10 mouse cellular contexts compared by ENCODE assay signal in the genomic region with DNA sequence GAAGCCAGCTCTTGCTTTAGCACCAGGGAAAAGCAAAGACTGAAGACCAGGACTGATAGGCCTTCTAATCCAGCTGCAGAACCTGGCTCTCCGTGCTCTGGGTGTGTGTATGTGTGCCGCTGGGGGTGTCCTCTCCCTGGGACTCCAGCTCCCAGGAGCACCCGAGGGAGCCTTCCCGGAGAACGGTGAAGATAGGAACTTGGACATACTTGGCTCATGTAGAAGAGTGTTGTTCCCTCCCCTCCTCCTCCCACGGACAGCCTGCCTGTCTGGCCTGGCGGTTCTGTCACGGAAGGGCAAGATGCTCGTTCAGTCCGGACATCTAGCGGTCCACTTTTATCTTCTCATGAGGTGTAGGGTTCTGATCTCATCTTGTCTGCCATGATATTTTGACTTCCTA.
DNase-seq lines count a peak whose midpoint lies in the region; ATAC-seq and TF ChIP-seq lines count a peak whose summit lies in the region.
"Had no signal": no experiment of that assay in that cellular context is flagged by ENCODE, and none has a peak within 500 bp of the region (broad histone marks: within the 10 kb centered on the region; RNA-seq: fewer than 3 reads in every experiment).

No protein-coding gene starts in this region.

- H3K4me3 ChIP-seq in forebrain, embryonic 10.5 days, result no peak overlapping the region
- H3K4me3 ChIP-seq in forebrain, embryonic 14.5 days (ENCODE audit: low read depth, low read length), result no peak overlapping the region
- no peak overlapping the region for H3K4me3 ChIP-seq in intestine, embryonic 16.5 days (ENCODE audit: low read length)
- no peak overlapping the region for H3K4me3 ChIP-seq in intestine, embryonic 15.5 days (replicated peaks)
- H3K4me3 ChIP-seq in left cerebral cortex, adult 2 months, result no peak overlapping the region; the same call in 1 of the 2 replicates

- no peak overlapping the region for H3K4me2 ChIP-seq in forebrain, embryonic 14.5 days (ENCODE audit: low read length)
- no peak overlapping the region for H3K4me2 ChIP-seq in intestine, embryonic 16.5 days (ENCODE audit: low read depth, low read length)
- H3K4me2 ChIP-seq in intestine, embryonic 15.5 days (replicated peaks), result no peak overlapping the region

- peaks cover 54% of the 10 kb centered on the region for H3K27me3 ChIP-seq in forebrain, embryonic 10.5 days (ENCODE audit: poor library complexity, severe bottlenecking)
- H3K27me3 ChIP-seq in forebrain, embryonic 14.5 days (replicated peaks; ENCODE audit: control insufficient read depth, insufficient read depth, low read length), result no peaks in the 10 kb centered on the region
- no peaks in the 10 kb centered on the region for H3K27me3 ChIP-seq in intestine, embryonic 16.5 days (replicated peaks; ENCODE audit: control insufficient read depth, insufficient read depth, low read length)
- H3K27me3 ChIP-seq in intestine, embryonic 15.5 days (replicated peaks), result no peaks in the 10 kb centered on the region
- H3K27me3 ChIP-seq: liver, embryonic 15.5 days had no signal

- no peaks in the 10 kb centered on the region for H3K36me3 ChIP-seq in forebrain, embryonic 10.5 days (replicated peaks)
- H3K36me3 ChIP-seq in forebrain, embryonic 14.5 days (ENCODE audit: control insufficient read depth, insufficient read depth, low read length), result no peaks in the 10 kb centered on the region
- H3K36me3 ChIP-seq in intestine, embryonic 16.5 days (ENCODE audit: control insufficient read depth, insufficient read depth, low read length), result no peaks in the 10 kb centered on the region
- no peaks in the 10 kb centered on the region for H3K36me3 ChIP-seq in intestine, embryonic 15.5 days
- H3K36me3 ChIP-seq: liver, embryonic 15.5 days had no signal

- intact Hi-C loops in left cerebral cortex, adult 2 months (cut with DNase I), result loop anchor here (5.0 to 10.0 kb wide), 6 partner anchors 333 to 1606 kb away; a partner anchor contains a TSS

- ATAC-seq in forebrain, embryonic 14.5 days, result no peak
- peak; percentile 32 for ATAC-seq in intestine, embryonic 16.5 days
- no peak for ATAC-seq in intestine, embryonic 15.5 days

- TF ChIP-seq CTCF in left cerebral cortex, adult 2 months (IDR thresholded peaks at IDR 0.05), result no peak

- H3K9ac ChIP-seq in forebrain, embryonic 14.5 days (ENCODE audit: low read length), result no peak overlapping the region
- no peak overlapping the region for H3K9ac ChIP-seq in intestine, embryonic 16.5 days (ENCODE audit: low read depth, low read length)
- H3K9ac ChIP-seq in intestine, embryonic 15.5 days, result no peak overlapping the region
- H3K9ac ChIP-seq: liver, embryonic 15.5 days had no signal

- peak overlapping the region; percentile 45 for H3K27ac ChIP-seq in forebrain, embryonic 10.5 days
- no peak overlapping the region for H3K27ac ChIP-seq in forebrain, embryonic 14.5 days (ENCODE audit: low read depth, low read length)
- no peak overlapping the region for H3K27ac ChIP-seq in intestine, embryonic 16.5 days (ENCODE audit: low read length)
- no peak overlapping the region for H3K27ac ChIP-seq in intestine, embryonic 15.5 days
- no peak overlapping the region for H3K27ac ChIP-seq in left cerebral cortex, adult 2 months
- H3K27ac ChIP-seq: liver, embryonic 15.5 days had no signal

- no peak for DNase-seq in forebrain, embryonic 10.5 days (ENCODE audit: extremely low spot score, low spot score)
- no peak for DNase-seq in forebrain, embryonic 14.5 days (ENCODE audit: low spot score)
- peak; percentile 32 for DNase-seq in retina, postnatal 1 day
- no peak for DNase-seq in retina, embryonic 14.5 days (ENCODE audit: low spot score)
- DNase-seq in testis, postnatal 14 days (ENCODE audit: low spot score), result peak; percentile 19
- DNase-seq in left cerebral cortex, adult 2 months (ENCODE audit: extremely low spot score in 1 of 2, low spot score in 2 of 2), result no peak
- DNase-seq: cerebellum, adult 11 months had no signal

- H3K9me3 ChIP-seq in forebrain, embryonic 10.5 days, result no peaks in the 10 kb centered on the region
- no peaks in the 10 kb centered on the region for H3K9me3 ChIP-seq in forebrain, embryonic 14.5 days (replicated peaks; ENCODE audit: control insufficient read depth, low read length)
- no peaks in the 10 kb centered on the region for H3K9me3 ChIP-seq in intestine, embryonic 16.5 days (ENCODE audit: control insufficient read depth, low read length)
- no peaks in the 10 kb centered on the region for H3K9me3 ChIP-seq in intestine, embryonic 15.5 days
- H3K9me3 ChIP-seq: liver, embryonic 15.5 days had no signal

- H3K4me1 ChIP-seq in forebrain, embryonic 10.5 days, result peaks cover 66% of the 10 kb centered on the region
- H3K4me1 ChIP-seq in forebrain, embryonic 14.5 days (ENCODE audit: control insufficient read depth, insufficient read depth, low read length), result peaks cover 23% of the 10 kb centered on the region
- peaks cover 4% of the 10 kb centered on the region; the same call in 1 of the 2 replicates for H3K4me1 ChIP-seq in intestine, embryonic 16.5 days (ENCODE audit: control insufficient read depth, insufficient read depth, low read length)
- 0 out of 2 replicates have a peak, but pooled peaks cover 8% of the 10 kb centered on the region for H3K4me1 ChIP-seq in intestine, embryonic 15.5 days (replicated peaks)
- H3K4me1 ChIP-seq: liver, embryonic 15.5 days had no signal

- 86% methylated on average over 11 of the region's 11 CpGs for WGBS in forebrain, embryonic 10.5 days
- 67% methylated on average over 11 of the region's 11 CpGs for WGBS in forebrain, embryonic 14.5 days
- WGBS in intestine, embryonic 16.5 days, result 78% methylated on average over 11 of the region's 11 CpGs
- 73% methylated on average over 11 of the region's 11 CpGs for WGBS in intestine, embryonic 15.5 days

Comparison
In these comparisons a context has a peak if more than half of its experiments do, and no peak if none do; other contexts are left out.
1. DNase-seq: peak in retina, postnatal 1 day (single experiment) and testis, postnatal 14 days (single experiment); none in forebrain, embryonic 10.5 days (single experiment), forebrain, embryonic 14.5 days (single experiment), retina, embryonic 14.5 days (single experiment) and left cerebral cortex, adult 2 months (0 of 2).